Mouse (Mus musculus) heart, adult 8-10 months (tissue): ENCODE data around the gene P2rx4. TPM values are rescaled to one million over a fixed set of nuclear protein-coding genes. Genes with fewer than 3 reads are reported as not detected.

Source experiments
- DNase-seq: peaks from one replicate; pipeline ENCODE4 v3.0.0; 2022; ENCODE audit warnings: low spot score
- total RNA-seq, 4 experiments: library from RNA; stranded (reverse); gene quantifications; 2 replicates each; pipeline ENCODE4 v1.2.4; 2022

The P2rx4 gene
- total RNA-seq, 4 experiments from 2014 or later: 16.2 to 19.3 (median 18.5) TPM

- DNase-seq: no peak
Observed at GRCm38 (mm10) chr5:122703574-122703973, 3.8 kb upstream of the P2rx4 start.

- no peak for DNase-seq
Observed at GRCm38 (mm10) chr5:122704571-122704970, 2.8 kb upstream of the P2rx4 start.

- DNase-seq: no peak
Observed at GRCm38 (mm10) chr5:122705174-122705573, 2.2 kb upstream of the P2rx4 start.

GRCm38 (mm10) chr5:122706917-122707275 is 448 bp upstream of the P2rx4 start:
- no peak for DNase-seq

GRCm38 (mm10) chr5:122708819-122709218 is 1.5 kb downstream of the P2rx4 start:
- DNase-seq: no peak

DNA sequence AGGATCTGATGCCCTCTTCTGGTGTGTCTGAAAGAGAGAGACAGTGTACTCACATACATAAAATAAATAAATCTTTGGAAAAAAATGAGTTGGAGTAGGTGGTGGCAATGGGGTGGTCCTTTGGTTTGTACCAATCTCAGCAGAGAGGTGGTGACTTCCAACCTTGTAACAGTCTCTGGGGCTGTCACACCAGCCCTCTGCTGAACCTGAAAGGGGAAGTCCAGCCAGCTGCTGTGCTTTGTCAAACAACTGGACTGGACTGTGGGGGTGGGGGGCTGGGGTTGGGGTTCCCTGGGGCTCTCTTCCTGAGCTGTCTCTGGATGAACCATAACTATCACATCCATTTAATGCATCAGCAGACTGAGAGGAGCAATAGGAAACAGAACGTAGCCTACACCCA is 8.4 kb downstream of the P2rx4 start:
- no peak for DNase-seq

GRCm38 (mm10) chr5:122716793-122717192 is 9.4 kb downstream of the P2rx4 start:
- DNase-seq: no peak

DNA sequence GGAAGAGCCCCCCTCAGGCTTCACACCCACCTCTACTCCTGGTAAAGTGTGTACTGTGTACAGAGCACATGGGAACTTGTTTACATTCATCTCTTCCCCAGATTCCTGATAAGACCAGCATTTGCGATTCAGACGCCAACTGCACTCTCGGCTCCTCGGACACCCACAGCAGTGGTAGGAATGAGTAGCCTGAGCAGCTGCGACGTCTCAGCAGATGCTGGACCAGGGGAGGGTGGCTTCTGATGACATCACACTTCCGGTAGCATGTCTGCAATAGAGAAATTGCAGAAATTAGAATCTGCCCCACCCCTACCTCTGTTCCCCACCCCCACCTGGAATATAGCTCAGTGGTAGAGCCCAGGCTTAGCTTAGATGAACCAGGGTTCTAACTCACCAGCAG is 11.1 kb downstream of the P2rx4 start:
- DNase-seq: no peak

DNA sequence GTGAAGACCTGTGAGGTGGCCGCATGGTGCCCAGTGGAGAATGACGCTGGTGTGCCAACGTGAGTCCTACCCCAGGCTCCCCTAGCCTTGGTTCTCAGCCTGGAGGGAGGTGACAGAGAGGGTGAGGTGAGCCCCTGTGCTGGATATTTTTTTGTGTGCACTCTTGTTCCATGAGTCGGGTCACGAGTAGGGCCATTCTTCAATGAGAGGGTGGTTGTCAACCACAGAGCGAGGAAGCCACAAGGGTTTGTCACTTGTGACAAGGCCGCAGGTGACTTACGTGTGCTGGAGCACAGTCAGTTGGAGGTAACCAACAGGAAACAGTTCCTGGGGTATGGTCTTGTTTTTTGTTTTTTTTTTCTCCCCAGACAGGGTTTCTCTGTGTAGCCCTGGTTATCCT is 11.8 kb downstream of the P2rx4 start:
- DNase-seq: no peak

- DNase-seq: no peak
Observed at GRCm38 (mm10) chr5:122725453-122725852, 18.1 kb downstream of the P2rx4 start.

DNA sequence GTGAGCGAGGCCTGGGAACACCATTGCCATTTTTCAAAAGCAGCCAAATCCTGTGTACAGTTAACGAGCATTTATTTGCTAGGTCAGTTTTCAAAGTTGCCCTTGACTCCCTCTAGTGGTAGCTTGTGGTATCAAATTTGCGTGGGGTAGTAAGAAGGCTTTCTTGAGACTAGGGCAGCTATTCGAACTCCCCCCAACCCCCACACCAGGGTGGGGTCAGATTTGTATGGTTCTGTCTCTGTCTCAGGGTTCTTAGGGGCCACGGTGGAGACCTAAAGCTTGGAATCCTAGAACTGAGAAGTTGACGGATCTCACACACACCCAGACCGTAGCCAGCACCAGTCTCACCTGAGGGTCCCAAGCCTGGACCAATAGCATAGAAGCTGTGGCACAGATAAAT is 18.7 kb downstream of the P2rx4 start:
- peak; percentile 71 for DNase-seq

DNA sequence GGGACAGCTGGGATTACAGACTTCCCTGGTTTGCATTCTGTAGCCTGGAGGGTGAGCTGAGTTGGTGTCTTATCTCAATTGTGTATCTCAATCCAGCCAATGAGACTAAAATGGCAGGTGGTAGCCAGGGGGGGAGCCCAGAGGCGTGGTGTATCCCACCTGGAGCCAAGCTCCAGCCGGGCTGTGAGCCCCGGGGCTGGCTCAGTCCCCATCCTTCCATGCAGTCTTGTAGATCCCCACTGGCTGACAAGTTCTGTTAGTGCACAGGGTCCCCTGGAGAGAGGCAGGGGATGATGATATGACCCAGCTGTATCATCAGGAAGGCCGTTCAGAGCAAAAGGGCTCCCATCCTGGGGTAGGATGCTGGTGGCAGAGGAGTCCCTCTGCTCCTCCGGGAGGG is 19.3 kb downstream of the P2rx4 start:
- DNase-seq: no peak

DNA sequence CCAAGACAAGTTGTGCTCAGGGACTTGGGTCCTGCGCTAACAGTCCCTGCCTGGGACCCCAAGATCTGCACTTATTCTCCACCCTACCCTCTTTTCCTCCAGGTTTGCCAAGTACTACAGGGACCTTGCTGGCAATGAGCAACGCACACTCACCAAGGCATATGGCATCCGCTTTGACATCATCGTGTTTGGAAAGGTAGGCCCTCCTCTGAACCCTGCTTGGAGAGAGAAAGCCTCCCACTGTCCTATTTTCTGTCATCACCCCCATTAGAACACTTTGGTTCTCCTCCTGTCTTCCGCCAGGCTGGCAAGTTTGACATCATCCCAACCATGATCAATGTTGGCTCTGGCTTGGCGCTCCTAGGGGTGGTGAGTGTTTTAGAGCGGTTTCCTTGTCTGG is 19.8 kb downstream of the P2rx4 start:
- DNase-seq: no peak

DNA sequence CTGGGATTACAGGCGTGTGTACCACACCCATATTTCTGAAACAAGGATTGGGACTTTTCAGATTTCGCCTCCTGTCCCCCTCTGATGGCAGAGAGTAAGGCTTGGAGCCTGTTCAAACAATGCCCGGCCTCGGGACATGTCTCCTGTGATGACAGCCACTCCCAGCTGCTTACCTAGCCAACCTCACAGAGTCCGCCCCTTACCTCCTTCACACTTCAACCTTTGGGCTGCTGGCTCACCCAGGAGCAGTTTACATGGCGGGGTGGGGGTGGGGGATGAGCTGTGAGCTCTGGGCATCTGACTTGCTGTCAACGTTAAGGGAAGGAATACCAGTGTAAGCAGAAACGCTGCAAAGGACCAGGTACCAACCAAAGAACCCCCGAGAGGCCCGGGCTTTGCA is 23.4 kb downstream of the P2rx4 start:
- no peak for DNase-seq

DNA sequence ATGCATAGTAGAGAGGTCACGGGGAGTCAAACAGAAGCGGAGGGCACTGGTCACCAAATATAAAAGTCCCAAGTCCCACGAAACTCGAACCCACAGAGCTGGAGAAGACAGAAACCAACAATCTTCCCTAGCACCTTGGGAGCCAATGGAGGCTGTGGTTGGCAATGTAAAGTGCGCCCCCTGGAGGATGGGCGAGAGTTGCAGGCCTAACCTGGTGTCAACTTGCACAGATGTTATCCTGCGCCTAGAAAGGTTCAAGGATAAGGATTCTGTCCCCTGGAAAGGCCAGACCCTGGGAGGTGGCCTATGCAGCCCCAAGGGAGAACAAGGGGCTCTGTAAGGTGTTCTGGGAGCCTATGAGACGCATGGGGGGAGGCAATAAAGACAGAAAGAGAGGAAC is 24.0 kb downstream of the P2rx4 start:
- DNase-seq: peak; percentile 68

- DNase-seq: peak; percentile 31
Observed at GRCm38 (mm10) chr5:122731991-122732673, 24.8 kb downstream of the P2rx4 start.

DNA sequence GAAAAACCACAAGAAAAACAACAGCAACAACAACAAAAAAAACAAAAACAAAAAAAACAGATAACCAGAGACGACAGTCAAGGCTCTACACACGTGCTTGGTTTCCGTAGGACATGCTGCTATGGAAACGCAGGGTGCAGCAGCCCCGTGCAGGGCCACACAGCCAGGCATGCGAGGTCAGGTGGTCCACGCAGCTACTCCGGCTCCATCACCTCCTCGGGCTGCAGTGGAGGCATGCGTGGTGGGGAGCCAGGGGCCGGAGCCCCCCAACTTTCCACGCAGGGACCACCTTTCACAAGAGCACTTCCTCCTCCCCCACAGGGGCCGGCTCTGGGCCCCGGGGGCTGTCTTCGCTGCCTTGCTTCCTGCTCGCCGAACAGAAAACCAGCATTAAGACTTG is 26.5 kb downstream of the P2rx4 start:
- DNase-seq: no peak

- DNase-seq: no peak
Observed at GRCm38 (mm10) chr5:122735853-122736252, 28.5 kb downstream of the P2rx4 start.

GRCm38 (mm10) chr5:122736761-122737160 is 29.4 kb downstream of the P2rx4 start:
- no peak for DNase-seq

DNA sequence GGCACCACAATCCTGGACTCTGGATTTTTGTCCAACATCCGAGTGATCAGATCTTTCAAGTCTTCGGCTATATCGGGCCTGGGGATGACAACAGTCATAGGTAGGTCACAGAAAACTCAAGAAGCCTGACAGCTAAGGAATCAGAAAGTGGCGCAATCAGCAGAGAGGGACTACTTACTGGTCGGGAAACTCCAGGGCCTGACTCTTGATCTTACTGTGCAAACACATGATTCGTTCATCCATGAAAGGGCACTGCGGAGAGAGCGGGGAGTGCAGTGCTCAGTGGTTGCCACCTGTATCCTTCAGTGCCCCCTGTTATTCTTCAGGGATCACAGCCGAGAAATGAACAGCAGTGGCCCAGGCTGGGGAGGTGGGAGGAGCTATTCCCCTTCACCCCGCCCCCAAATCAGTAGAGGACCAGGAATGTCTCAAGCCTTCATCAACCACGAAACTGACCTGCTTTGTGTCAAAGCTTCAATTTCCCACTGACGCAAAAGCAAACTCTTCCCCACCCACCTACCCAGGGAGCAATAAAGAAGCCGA is 36.6 kb downstream of the P2rx4 start:
- no peak for DNase-seq

GRCm38 (mm10) chr5:122747950-122748349 is 40.6 kb downstream of the P2rx4 start:
- DNase-seq: no peak

DNA sequence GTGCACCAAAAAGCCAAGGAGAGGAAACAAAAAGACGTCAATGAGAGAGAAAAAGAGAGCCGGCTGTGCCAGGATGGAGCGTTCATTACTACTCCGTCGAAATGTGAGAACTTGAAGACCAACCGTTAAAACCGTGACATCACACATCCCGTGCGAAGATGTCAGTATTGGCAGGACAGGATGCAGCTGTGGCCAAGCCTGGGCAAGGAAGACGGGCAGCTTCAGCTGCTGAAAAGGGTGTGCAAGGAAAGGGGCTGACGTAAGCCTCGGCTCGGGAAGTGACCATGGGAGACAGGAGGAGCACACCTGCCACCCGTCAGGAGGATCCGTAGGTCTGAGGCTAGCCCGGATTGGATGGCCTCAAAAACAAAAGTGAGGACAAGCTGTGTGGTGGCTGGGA is 47.1 kb downstream of the P2rx4 start:
- DNase-seq: no peak

- DNase-seq: no peak
Observed at GRCm38 (mm10) chr5:122755620-122756019, 48.3 kb downstream of the P2rx4 start.

GRCm38 (mm10) chr5:122756144-122756543 is 48.8 kb downstream of the P2rx4 start:
- DNase-seq: no peak
